ENCODE assay signal across 8 mouse cellular contexts in the genomic region with DNA sequence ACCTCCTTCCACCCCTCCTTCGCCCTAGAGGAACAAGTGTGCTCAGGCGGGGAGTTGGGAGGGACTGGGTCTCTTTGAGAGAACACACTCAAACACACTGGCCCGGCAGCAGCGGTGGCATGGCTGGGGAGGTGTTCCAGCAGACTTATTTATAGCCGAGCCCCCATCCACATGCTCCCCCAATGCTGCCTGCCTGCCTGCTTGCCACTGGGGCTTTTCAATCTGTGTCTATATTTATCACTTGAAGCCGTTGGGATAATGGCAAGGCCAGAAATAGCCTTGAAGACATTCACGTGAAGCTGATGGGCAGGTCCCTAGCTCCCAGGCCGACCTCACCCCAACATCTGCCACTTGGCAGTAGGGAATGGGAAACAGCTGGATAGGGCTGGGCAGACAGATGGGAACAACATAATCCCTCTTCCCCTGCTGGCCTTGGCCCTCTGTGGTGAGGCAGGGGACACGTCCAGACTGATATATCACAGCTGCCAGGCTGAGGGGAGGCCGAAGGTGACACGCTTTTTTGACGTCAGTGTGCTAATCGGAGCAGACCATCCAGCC. TPM values are rescaled to one million over a fixed set of nuclear protein-coding genes. Genes with fewer than 3 reads are reported as not detected.
DNase-seq lines count a peak whose midpoint lies in the region; ATAC-seq and TF ChIP-seq lines count a peak whose summit lies in the region.

No protein-coding gene starts in this region.

- TF ChIP-seq CTCF in left cerebral cortex, adult 2 months (IDR thresholded peaks at IDR 0.05) = no peak

- H3K27ac ChIP-seq in left cerebral cortex, adult 2 months = peak overlapping the region; percentile 72
- peak overlapping the region; percentile 76 for H3K27ac ChIP-seq in kidney, embryonic 15.5 days

- no peak for DNase-seq in left cerebral cortex, adult 2 months (ENCODE audit: extremely low spot score in 1 of 2, low spot score in 2 of 2)
- DNase-seq in left cerebral cortex, postnatal 36 days (ENCODE audit: low spot score in 2 of 2) = no peak
- peak; percentile 75 for DNase-seq in gastrocnemius, postnatal 25 days
- no peak for DNase-seq in cerebellum, adult 9-10 months
- no peak for DNase-seq in thymus, postnatal 10 days (ENCODE audit: low spot score in 2 of 2)
- DNase-seq in yolk sac, embryonic 10.5 days (ENCODE audit: low spot score) = no peak

- H3K36me3 ChIP-seq in kidney, embryonic 15.5 days = no peaks in the 10 kb centered on the region
- H3K36me3 ChIP-seq in myocyte (ENCODE audit: control insufficient read depth, insufficient read depth) = no peaks in the 10 kb centered on the region

- H3K27me3 ChIP-seq in kidney, embryonic 15.5 days = no peaks in the 10 kb centered on the region
- H3K27me3 ChIP-seq in myocyte (ENCODE audit: control insufficient read depth, insufficient read depth, insufficient read length) = no peaks in the 10 kb centered on the region

- no peak overlapping the region for H3K4me2 ChIP-seq in kidney, embryonic 15.5 days
- peak overlapping the region; percentile 16 for H3K4me2 ChIP-seq in myocyte (ENCODE audit: low read depth)

- no peak overlapping the region for H3K4me3 ChIP-seq in left cerebral cortex, adult 2 months
- H3K4me3 ChIP-seq in kidney, embryonic 15.5 days (replicated peaks) = no peak overlapping the region
- H3K4me3 ChIP-seq in myocyte = no peak overlapping the region

- no peak overlapping the region for H3ac ChIP-seq in myocyte (ENCODE audit: control insufficient read depth, insufficient read length)

- peak; percentile 52; the same call in 1 of the 2 replicates for ATAC-seq in kidney, embryonic 15.5 days (replicated peaks; ENCODE audit: low FRiP score)

- no peaks in the 10 kb centered on the region for H3K79me2 ChIP-seq in myocyte (ENCODE audit: control insufficient read depth, insufficient read depth)

- peaks cover 75% of the 10 kb centered on the region for H3K4me1 ChIP-seq in kidney, embryonic 15.5 days

- TF ChIP-seq POLR2A in myocyte (IDR thresholded peaks at IDR 0.05; ENCODE audit: insufficient read length, low read depth) = no peak

- H3K9ac ChIP-seq in kidney, embryonic 15.5 days = no peak overlapping the region

- 19% methylated on average over 13 of the region's 13 CpGs for WGBS in kidney, embryonic 15.5 days

- intact Hi-C loops in left cerebral cortex, adult 2 months (cut with DNase I) = no loop called here
- intact Hi-C loops in left cerebral cortex, postnatal 36 days (cut with DNase I) = no loop called here

- H3K9me3 ChIP-seq in kidney, embryonic 15.5 days (replicated peaks) = no peaks in the 10 kb centered on the region

TF ChIP-seq in myocyte, 11 proteins besides CTCF, POLR2A, EP300 and RAD21:
- TF ChIP-seq POLR2AphosphoS2 (IDR thresholded peaks at IDR 0.05; ENCODE audit: insufficient read length, low read depth) = no peak
- no peak for TF ChIP-seq E2F4 (IDR thresholded peaks at IDR 0.05; ENCODE audit: insufficient read depth)
- TF ChIP-seq MAX (IDR thresholded peaks at IDR 0.05; ENCODE audit: low read depth) = no peak
- no peak for TF ChIP-seq USF1 (IDR thresholded peaks at IDR 0.05; ENCODE audit: low read depth)
- no peak for TF ChIP-seq REST (IDR thresholded peaks at IDR 0.05; ENCODE audit: insufficient read depth, insufficient read length)
- TF ChIP-seq MYOG (IDR thresholded peaks at IDR 0.05; ENCODE audit: control insufficient read depth in 1 of 3, insufficient read depth in 1 of 3, insufficient read length in 2 of 3, low read depth in 2 of 3) = peak; percentile 73 to 87 (median 84)
- no peak for TF ChIP-seq CEBPB (IDR thresholded peaks at IDR 0.05; ENCODE audit: insufficient read depth, poor library complexity, severe bottlenecking)
- peak; percentile 43 to 93 (median 91) for TF ChIP-seq MYOD1 (IDR thresholded peaks at IDR 0.05; ENCODE audit: control insufficient read depth in 1 of 3, insufficient read length in 2 of 3, low read depth in 2 of 3)
- no peak for TF ChIP-seq SRF (IDR thresholded peaks at IDR 0.05; ENCODE audit: control insufficient read depth, insufficient read length, low read depth)
- peak; percentile 66 for TF ChIP-seq TCF3 (IDR thresholded peaks at IDR 0.05; ENCODE audit: insufficient read length, low read depth)
- TF ChIP-seq TCF12 (IDR thresholded peaks at IDR 0.05; ENCODE audit: insufficient read depth, poor library complexity, severe bottlenecking) = peak; percentile 70

RNA-seq across cellular contexts. Expression of gene Pitpnm2, which starts 43.0 kb away (rescaled TPM):
- total RNA-seq in left cerebral cortex, adult 2 months (2021) = 100 to 1,000 TPM; 317 to 336 TPM
- total RNA-seq in left cerebral cortex, postnatal 36 days (2021) = 100 to 1,000 TPM; 233 to 375 TPM
- total RNA-seq in gastrocnemius, postnatal 25 days (2021) = 10 to 100 TPM; 16.7 to 17.6 TPM
- 3.5 and 3.6 TPM in 2 replicates for polyA plus RNA-seq in kidney, embryonic 15.5 days (2015; fragmentation: Nextera tagmentation; extraction: Ambion mirVana)
- polyA plus RNA-seq in myocyte (2012; fragmentation: generic; extraction: Trizol) = 5.3 TPM

Comparison
In these comparisons a context has a peak if more than half of its experiments do, and no peak if none do; other contexts are left out.
1. RNA of gene Pitpnm2, which starts 43.0 kb away (total RNA-seq): 233 to 375 TPM in left cerebral cortex, postnatal 36 days and 317 to 336 TPM in left cerebral cortex, adult 2 months; 16.7 to 17.6 TPM in gastrocnemius, postnatal 25 days; every median in the first group is over 10 times any median in the second.